Mouse (Mus musculus): ENCODE measurements around the gene Ankrd22. TPM values are rescaled to one million over a fixed set of nuclear protein-coding genes. Genes with fewer than 3 reads are reported as not detected.

The Ankrd22 gene
- 16.3 and 17.4 TPM in 2 replicates for polyA plus RNA-seq (2015; fragmentation: Nextera tagmentation; extraction: Ambion mirVana)

DNA sequence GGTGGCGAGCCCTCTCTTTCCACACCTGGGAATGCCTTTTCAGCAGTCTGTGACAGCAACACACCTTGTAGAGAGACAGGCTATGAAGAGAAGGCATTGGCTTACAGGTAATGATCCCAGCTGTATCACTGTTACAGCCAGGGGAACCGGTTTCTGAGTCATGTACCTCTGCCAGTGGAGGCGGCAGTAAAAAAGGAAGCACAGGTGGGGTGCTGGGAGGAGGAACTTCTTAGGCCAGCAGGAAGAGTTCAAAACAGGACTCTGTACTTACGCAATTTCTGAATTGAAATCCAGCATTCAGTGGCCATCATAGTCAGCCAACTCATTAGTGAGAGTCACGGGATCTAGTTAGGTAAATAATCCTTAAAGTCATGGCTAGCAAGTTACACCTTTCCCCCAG, at the start of gene Ankrd22:
Gene Ankrd22 (minus strand): TSS at position 163 of the 400 bp plus-strand sequence.
- Histone ChIP-seq H3K27ac (replicated peaks) (peak within 1 kb of the TSS; percentile 78), H3K9ac (ENCODE audit: low read length) (no peak within 1 kb of the TSS), H3K36me3 (ENCODE audit: control insufficient read depth, insufficient read depth, low read length) (no peaks in the 10 kb centered on the region), H3K4me1 (replicated peaks; ENCODE audit: control insufficient read depth, insufficient read depth) (no peaks in the 10 kb centered on the region), H3K4me2 (replicated peaks; ENCODE audit: low read depth) (peak within 1 kb of the TSS; percentile 33), H3K9me3 (ENCODE audit: control insufficient read depth, low read length) (no peaks in the 10 kb centered on the region), H3K4me3 (ENCODE audit: low read depth, low read length) (peak within 1 kb of the TSS; percentile 24), H3K27me3 (ENCODE audit: control insufficient read depth, insufficient read depth, low read length) (no peaks in the 10 kb centered on the region)
- ATAC-seq (ENCODE audit: low FRiP score, low TSS enrichment) (peak; percentile 98), DNase-seq (ENCODE audit: low spot score) (peak; percentile 86)
- TF ChIP-seq EP300 (optimal IDR thresholded peaks at IDR 0.05) = peak; percentile 74
- TF ChIP-seq CTCF (IDR thresholded peaks at IDR 0.05; ENCODE audit: low read depth) = no peak
- 44% methylated on average over 5 of the region's 5 CpGs for WGBS

DNA sequence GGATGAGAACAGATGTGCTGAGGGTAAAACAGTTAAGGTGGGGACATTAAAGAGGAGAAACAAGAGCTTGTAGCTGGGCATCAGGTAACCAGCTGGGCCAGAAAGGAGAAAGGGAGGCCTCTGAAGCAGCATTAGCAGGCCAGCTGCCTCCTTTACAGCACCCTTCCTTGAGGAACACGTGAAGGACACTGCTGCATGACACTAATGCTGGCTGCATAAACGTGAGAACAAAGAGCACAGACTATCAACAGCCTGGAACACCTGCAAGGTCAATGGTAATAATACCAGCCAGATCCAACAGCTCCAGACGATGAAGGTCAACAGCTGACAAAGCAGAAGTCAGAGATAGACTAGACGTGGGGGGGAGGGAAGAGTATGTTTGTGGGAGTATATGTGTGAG, 48.3 kb upstream of the Ankrd22 start:
- 37% methylated on average over 4 of the region's 4 CpGs for WGBS
- no peaks in the 10 kb centered on the region for H3K27me3 ChIP-seq (ENCODE audit: control insufficient read depth, insufficient read depth, low read length)
- H3K9me3 ChIP-seq (ENCODE audit: control insufficient read depth, low read length) = no peaks in the 10 kb centered on the region
- ATAC-seq (ENCODE audit: low FRiP score, low TSS enrichment) = 0 out of 2 replicates have a peak, but pooled peaks have one; percentile 30
- TF ChIP-seq CTCF (IDR thresholded peaks at IDR 0.05; ENCODE audit: low read depth) (no peak), EP300 (optimal IDR thresholded peaks at IDR 0.05) (no peak)
- H3K27ac ChIP-seq (replicated peaks) = no peak overlapping the region
- no peak overlapping the region for H3K4me2 ChIP-seq (replicated peaks; ENCODE audit: low read depth)
- no peaks in the 10 kb centered on the region for H3K4me1 ChIP-seq (replicated peaks; ENCODE audit: control insufficient read depth, insufficient read depth)
- H3K9ac ChIP-seq (ENCODE audit: low read length) = no peak overlapping the region
- DNase-seq (ENCODE audit: low spot score) = no peak
- H3K36me3 ChIP-seq (ENCODE audit: control insufficient read depth, insufficient read depth, low read length) = no peaks in the 10 kb centered on the region
- no peak overlapping the region for H3K4me3 ChIP-seq (ENCODE audit: low read depth, low read length)

DNA sequence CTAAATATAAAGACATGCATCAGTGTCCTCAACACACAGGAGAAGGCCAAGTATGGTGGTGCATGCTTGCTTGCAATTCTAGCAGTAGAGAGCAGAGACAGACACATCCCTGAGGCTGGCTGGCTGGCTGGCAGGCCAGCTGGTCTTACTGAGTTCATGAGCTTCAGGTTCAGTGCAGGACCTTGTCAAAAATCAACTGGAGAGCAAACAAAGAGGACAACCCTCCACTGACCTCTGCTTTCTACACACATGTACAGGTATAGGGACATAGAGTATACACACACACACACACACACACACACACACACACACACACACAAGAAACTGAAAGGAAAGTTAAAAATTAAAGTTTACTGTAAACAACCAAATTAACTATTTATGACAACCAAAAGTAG, 47.4 kb upstream of the Ankrd22 start:
- Histone ChIP-seq H3K36me3 (ENCODE audit: control insufficient read depth, insufficient read depth, low read length) (no peaks in the 10 kb centered on the region), H3K27ac (replicated peaks) (peak overlapping the region; percentile 56; the same call in 1 of the 2 replicates), H3K4me1 (replicated peaks; ENCODE audit: control insufficient read depth, insufficient read depth) (no peaks in the 10 kb centered on the region), H3K27me3 (ENCODE audit: control insufficient read depth, insufficient read depth, low read length) (no peaks in the 10 kb centered on the region), H3K4me3 (ENCODE audit: low read depth, low read length) (no peak overlapping the region), H3K9ac (ENCODE audit: low read length) (no peak overlapping the region), H3K9me3 (ENCODE audit: control insufficient read depth, low read length) (no peaks in the 10 kb centered on the region), H3K4me2 (replicated peaks; ENCODE audit: low read depth) (no peak overlapping the region)
- DNase-seq (ENCODE audit: low spot score) = no peak
- TF ChIP-seq CTCF (IDR thresholded peaks at IDR 0.05; ENCODE audit: low read depth) = no peak
- TF ChIP-seq EP300 (optimal IDR thresholded peaks at IDR 0.05) = no peak
- no peak; the same call in 1 of the 2 replicates for ATAC-seq (ENCODE audit: low FRiP score, low TSS enrichment)

DNA sequence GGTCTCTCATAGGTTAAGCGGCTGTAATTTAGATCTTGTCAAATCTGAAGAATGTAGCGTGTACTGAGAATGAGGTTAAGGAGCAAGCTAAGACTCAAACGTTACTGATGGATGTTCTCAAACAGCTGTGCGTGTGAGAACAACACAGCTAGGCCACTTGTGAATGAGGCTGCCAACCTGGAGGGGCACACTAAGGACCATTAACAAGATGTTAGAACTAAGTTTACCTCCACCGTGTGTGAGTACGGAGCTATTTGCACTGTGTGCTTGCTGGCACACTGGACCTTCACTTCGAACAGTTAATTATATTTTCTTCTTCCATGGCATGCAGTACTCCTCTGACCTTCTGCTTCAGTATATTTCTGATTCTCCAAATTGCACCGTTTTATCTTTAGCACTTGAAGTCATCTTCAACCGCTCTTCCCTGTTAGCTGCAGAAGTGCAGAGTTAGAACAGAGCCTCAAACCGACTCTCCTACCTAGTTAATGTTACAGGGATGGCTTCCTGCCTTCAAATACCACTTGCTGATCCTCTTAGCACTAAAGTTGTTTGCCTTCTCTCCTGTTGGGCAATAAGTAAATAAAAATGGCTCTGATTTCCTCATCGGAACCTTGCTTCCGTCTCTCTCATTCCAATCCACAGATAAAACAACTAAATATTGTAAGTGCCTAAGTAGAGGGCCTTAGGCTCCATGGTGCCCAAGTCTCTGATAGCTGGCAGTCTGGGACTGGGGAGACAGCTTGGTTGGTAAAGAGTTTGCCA, 46.8 kb upstream of the Ankrd22 start:
- H3K27ac ChIP-seq (replicated peaks) = peak overlapping the region; percentile 56; the same call in 1 of the 2 replicates
- ATAC-seq (ENCODE audit: low FRiP score, low TSS enrichment) (peak; percentile 19; the same call in 1 of the 2 replicates), DNase-seq (ENCODE audit: low spot score) (no peak)
- H3K27me3 ChIP-seq (ENCODE audit: control insufficient read depth, insufficient read depth, low read length) = no peaks in the 10 kb centered on the region
- no peak overlapping the region for H3K9ac ChIP-seq (ENCODE audit: low read length)
- H3K4me2 ChIP-seq (replicated peaks; ENCODE audit: low read depth) = no peak overlapping the region
- H3K4me1 ChIP-seq (replicated peaks; ENCODE audit: control insufficient read depth, insufficient read depth) = no peaks in the 10 kb centered on the region
- 69% methylated on average over 12 of the region's 12 CpGs for WGBS
- H3K9me3 ChIP-seq (ENCODE audit: control insufficient read depth, low read length) = no peaks in the 10 kb centered on the region
- H3K36me3 ChIP-seq (ENCODE audit: control insufficient read depth, insufficient read depth, low read length) = no peaks in the 10 kb centered on the region
- TF ChIP-seq EP300 (optimal IDR thresholded peaks at IDR 0.05) = no peak
- no peak for TF ChIP-seq CTCF (IDR thresholded peaks at IDR 0.05; ENCODE audit: low read depth)
- no peak overlapping the region for H3K4me3 ChIP-seq (ENCODE audit: low read depth, low read length)

DNA sequence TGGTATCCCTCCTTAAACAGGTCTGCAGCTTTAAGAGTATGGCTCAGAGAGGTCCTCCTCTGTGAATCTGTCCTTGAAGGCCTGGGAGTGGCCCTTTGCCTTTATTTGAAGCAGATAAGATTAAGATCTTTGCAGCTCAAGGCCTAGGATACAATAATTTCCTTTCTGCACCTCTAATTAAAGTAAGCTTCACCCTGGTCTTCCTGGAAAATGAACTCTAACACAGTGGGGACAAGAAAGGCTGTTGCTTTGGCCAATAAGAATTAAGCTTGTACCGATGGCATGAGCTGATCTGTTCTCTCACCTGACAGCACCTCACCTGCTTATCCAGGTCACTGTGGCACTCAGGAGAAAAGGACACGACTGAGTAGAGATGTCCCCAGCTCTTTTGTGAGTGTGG, 45.0 kb upstream of the Ankrd22 start:
- TF ChIP-seq EP300 (optimal IDR thresholded peaks at IDR 0.05) = no peak
- no peak for TF ChIP-seq CTCF (IDR thresholded peaks at IDR 0.05; ENCODE audit: low read depth)
- Histone ChIP-seq H3K36me3 (ENCODE audit: control insufficient read depth, insufficient read depth, low read length) (no peaks in the 10 kb centered on the region), H3K27ac (replicated peaks) (no peak overlapping the region), H3K27me3 (ENCODE audit: control insufficient read depth, insufficient read depth, low read length) (no peaks in the 10 kb centered on the region), H3K4me3 (ENCODE audit: low read depth, low read length) (no peak overlapping the region), H3K9ac (ENCODE audit: low read length) (no peak overlapping the region), H3K4me2 (replicated peaks; ENCODE audit: low read depth) (no peak overlapping the region), H3K4me1 (replicated peaks; ENCODE audit: control insufficient read depth, insufficient read depth) (no peaks in the 10 kb centered on the region), H3K9me3 (ENCODE audit: control insufficient read depth, low read length) (no peaks in the 10 kb centered on the region)
- DNase-seq (ENCODE audit: low spot score) = no peak
- peak; percentile 21; the same call in 1 of the 2 replicates for ATAC-seq (ENCODE audit: low FRiP score, low TSS enrichment)
- 33% methylated on average over 2 of the region's 2 CpGs for WGBS

DNA sequence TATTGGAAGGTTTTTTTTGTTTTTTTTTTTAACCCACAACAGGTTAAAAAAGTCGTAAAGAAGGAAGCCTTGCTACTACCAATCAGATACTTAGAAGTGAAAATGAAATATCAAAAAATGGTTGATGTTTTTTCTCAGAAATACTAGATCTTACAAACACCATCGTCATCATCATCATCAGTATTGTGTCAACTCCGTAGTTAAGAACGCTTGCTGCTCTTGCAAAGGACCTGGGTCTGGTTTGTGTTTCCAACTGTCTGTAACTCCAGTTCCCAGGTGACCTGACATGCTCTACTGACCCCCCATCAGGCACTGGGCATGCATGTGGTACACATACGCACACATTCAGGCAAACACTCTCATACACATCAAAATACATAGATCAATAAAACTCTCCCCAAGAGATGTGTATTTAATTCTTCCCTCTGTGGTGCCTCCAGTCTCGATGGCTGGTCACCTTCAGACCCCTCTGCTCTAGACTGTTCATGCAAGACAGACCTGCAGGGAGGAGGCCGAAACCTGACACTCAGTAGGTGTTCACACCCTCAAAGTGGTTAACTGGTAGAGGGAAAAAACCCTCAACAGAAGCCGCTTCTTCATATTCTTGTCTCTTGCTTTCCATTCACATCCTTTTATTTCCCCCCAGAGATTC, 44.2 kb upstream of the Ankrd22 start:
- no peak overlapping the region for H3K9ac ChIP-seq (ENCODE audit: low read length)
- no peaks in the 10 kb centered on the region for H3K9me3 ChIP-seq (ENCODE audit: control insufficient read depth, low read length)
- ATAC-seq (ENCODE audit: low FRiP score, low TSS enrichment) (no peak), DNase-seq (ENCODE audit: low spot score) (no peak)
- 80% methylated on average over 8 of the region's 8 CpGs for WGBS
- TF ChIP-seq CTCF (IDR thresholded peaks at IDR 0.05; ENCODE audit: low read depth) (no peak), EP300 (optimal IDR thresholded peaks at IDR 0.05) (no peak)
- no peak overlapping the region for H3K27ac ChIP-seq (replicated peaks)
- no peaks in the 10 kb centered on the region for H3K27me3 ChIP-seq (ENCODE audit: control insufficient read depth, insufficient read depth, low read length)
- H3K4me2 ChIP-seq (replicated peaks; ENCODE audit: low read depth) = no peak overlapping the region
- no peak overlapping the region for H3K4me3 ChIP-seq (ENCODE audit: low read depth, low read length)
- no peaks in the 10 kb centered on the region for H3K4me1 ChIP-seq (replicated peaks; ENCODE audit: control insufficient read depth, insufficient read depth)
- no peaks in the 10 kb centered on the region for H3K36me3 ChIP-seq (ENCODE audit: control insufficient read depth, insufficient read depth, low read length)
